Comparison of ENCODE assay signal across 24 mouse cellular contexts in genomic region chr5:130345871-130346270, GRCm38 (mm10). TPM values are rescaled to one million over a fixed set of nuclear protein-coding genes. Genes with fewer than 3 reads are reported as not detected.
DNase-seq lines count a peak whose midpoint lies in the region; ATAC-seq and TF ChIP-seq lines count a peak whose summit lies in the region.
"Had no signal": no experiment of that assay in that cellular context is flagged by ENCODE, and none has a peak within 500 bp of the region (broad histone marks: within the 10 kb centered on the region; RNA-seq: fewer than 3 reads in every experiment).

No protein-coding gene starts in this region.

- no peaks in the 10 kb centered on the region for H3K4me1 ChIP-seq in lung, postnatal 0 days (ENCODE audit: insufficient read depth, low read depth, low read length)
- no peaks in the 10 kb centered on the region for H3K4me1 ChIP-seq in liver, embryonic 12.5 days
- H3K4me1 ChIP-seq: embryonic facial prominence, embryonic 10.5 days; heart, embryonic 12.5 days; hindbrain, embryonic 10.5 days had no signal

- no peak for TF ChIP-seq EP300 in lung, postnatal 0 days (IDR thresholded peaks at IDR 0.05)

- ATAC-seq in lung, postnatal 0 days, result 0 out of 2 replicates have a peak, but pooled peaks have one; percentile 12
- ATAC-seq in liver, embryonic 12.5 days, result no peak
- ATAC-seq: forebrain, embryonic 13.5 days; forebrain, postnatal 0 days had no signal

- WGBS in lung, postnatal 0 days, result 67% methylated on average over 2 of the region's 2 CpGs
- 78% methylated on average over 2 of the region's 2 CpGs for WGBS in liver, embryonic 12.5 days (ENCODE audit: insufficient replicate concordance)

- DNase-seq in kidney, adult 11 months, result peak; percentile 6
- DNase-seq in kidney, adult 18-20 months, result no peak
- no peak for DNase-seq in lung, postnatal 0 days (ENCODE audit: low spot score)
- DNase-seq in lung, postnatal 14 days, result no peak
- peak; percentile 19 for DNase-seq in kidney, postnatal 10 days
- no peak for DNase-seq in layer of hippocampus, postnatal 14 days (ENCODE audit: low spot score in 2 of 2)
- DNase-seq: adrenal gland, adult 8-10 months; adrenal gland, postnatal 36 days; cerebellum, adult 2 months; cerebellum, postnatal 10 days; forebrain, postnatal 0 days; gastrocnemius, postnatal 14 days had no signal

- no peak overlapping the region for H3K4me2 ChIP-seq in lung, postnatal 0 days (replicated peaks; ENCODE audit: low read depth, low read length)
- H3K4me2 ChIP-seq in liver, embryonic 12.5 days, result no peak overlapping the region
- H3K4me2 ChIP-seq: forebrain, embryonic 13.5 days; heart, embryonic 12.5 days had no signal

- TF ChIP-seq CTCF in lung, postnatal 0 days (IDR thresholded peaks at IDR 0.05), result no peak

- H3K9ac ChIP-seq in lung, postnatal 0 days (replicated peaks; ENCODE audit: low read depth), result no peak overlapping the region
- H3K9ac ChIP-seq in liver, embryonic 12.5 days, result no peak overlapping the region
- H3K9ac ChIP-seq: forebrain, embryonic 13.5 days; forebrain, postnatal 0 days; heart, embryonic 12.5 days had no signal

- H3K4me3 ChIP-seq in lung, postnatal 0 days (ENCODE audit: low read depth, low read length), result no peak overlapping the region
- no peak overlapping the region for H3K4me3 ChIP-seq in liver, embryonic 12.5 days
- H3K4me3 ChIP-seq: embryonic facial prominence, embryonic 10.5 days; forebrain, embryonic 13.5 days; heart, embryonic 12.5 days; hindbrain, embryonic 10.5 days had no signal

- H3K27me3 ChIP-seq in lung, postnatal 0 days (replicated peaks; ENCODE audit: insufficient read depth, low read length), result no peaks in the 10 kb centered on the region
- H3K27me3 ChIP-seq in liver, embryonic 12.5 days (replicated peaks), result no peaks in the 10 kb centered on the region
- H3K27me3 ChIP-seq: forebrain, embryonic 13.5 days; heart, embryonic 12.5 days had no signal

- H3K9me3 ChIP-seq in lung, postnatal 0 days (ENCODE audit: low read length), result no peaks in the 10 kb centered on the region
- 0 out of 2 replicates have a peak, but pooled peaks cover 17% of the 10 kb centered on the region for H3K9me3 ChIP-seq in liver, embryonic 12.5 days (replicated peaks)

- no peaks in the 10 kb centered on the region for H3K36me3 ChIP-seq in lung, postnatal 0 days (ENCODE audit: insufficient read depth, low read length)
- peaks cover 28% of the 10 kb centered on the region for H3K36me3 ChIP-seq in liver, embryonic 12.5 days

- H3K27ac ChIP-seq in lung, postnatal 0 days (ENCODE audit: low read length), result no peak overlapping the region
- H3K27ac ChIP-seq in liver, embryonic 12.5 days, result no peak overlapping the region
- H3K27ac ChIP-seq: embryonic facial prominence, embryonic 10.5 days; forebrain, embryonic 13.5 days; hindbrain, embryonic 10.5 days had no signal

RNA-seq across cellular contexts. Expression of gene Caln1, which starts 23.4 kb away (rescaled TPM):
- not detected in 2 replicates for polyA plus RNA-seq in lung, postnatal 0 days (2015; fragmentation: Nextera tagmentation; extraction: Ambion mirVana)
- polyA plus RNA-seq in liver, embryonic 12.5 days (2016; fragmentation: Nextera tagmentation; extraction: Ambion mirVana), result 0.10 TPM in 1 of 2 replicates, not detected in the other
- 100 to 1,000 TPM; 151 to 159 TPM for total RNA-seq in layer of hippocampus, postnatal 14 days (2021)
- total RNA-seq: ES-E14; gastrocnemius, adult 18-20 months had no signal

RNA-seq across cellular contexts. Expression of gene A330070K13Rik, which starts 38.6 kb away (rescaled TPM):
- polyA plus RNA-seq in lung, postnatal 0 days (2015; fragmentation: Nextera tagmentation; extraction: Ambion mirVana), result not detected in 2 replicates
- polyA plus RNA-seq in liver, embryonic 12.5 days (2016; fragmentation: Nextera tagmentation; extraction: Ambion mirVana), result not detected in 2 replicates
- total RNA-seq in layer of hippocampus, postnatal 14 days (2021), result 1 to 10 TPM; 2.9 to 4.1 TPM
- total RNA-seq: adrenal gland, adult 8-10 months; adrenal gland, postnatal 36 days; ES-E14; forebrain, postnatal 0 days; gastrocnemius, adult 18-20 months; gastrocnemius, postnatal 14 days; heart, adult 8-10 months; heart, postnatal 25 days had no signal
- polyA plus RNA-seq: embryonic facial prominence, embryonic 10.5 days; embryonic facial prominence, embryonic 14.5 days; forebrain, embryonic 13.5 days; gonadal fat pad, adult 2 months; heart, embryonic 12.5 days; heart, embryonic 16.5 days; hindbrain, embryonic 10.5 days had no signal

Comparison
In these comparisons a context has a peak if more than half of its experiments do, and no peak if none do; other contexts are left out.
1. DNase-seq: peak in kidney, adult 11 months (single experiment) and kidney, postnatal 10 days (single experiment); none in kidney, adult 18-20 months (single experiment), lung, postnatal 0 days (single experiment), lung, postnatal 14 days (single experiment) and layer of hippocampus, postnatal 14 days (0 of 2).